Mouse (Mus musculus) lung, postnatal 0 days (tissue): ENCODE results near the gene Hmcn1.

ENCODE experiments used
- CTCF ChIP-seq: IDR thresholded peaks from 2 replicates; pipeline ENCODE4 v1.5.1; 2016; ENCODE audit warnings: antibody characterized with exemption, mild to moderate bottlenecking
- EP300 ChIP-seq: IDR thresholded peaks from 2 replicates; pipeline ENCODE4 v1.6.1; 2016; ENCODE audit warnings: antibody characterized with exemption, mild to moderate bottlenecking, control low read depth

- TF ChIP-seq CTCF (no peak), EP300 (no peak)
These were observed 232.4 kb downstream of the Hmcn1 start for GRCm38 (mm10) chr1:150760801-150761331.
